Mouse (Mus musculus): ENCODE measurements around the gene Zfp300. TPM values are rescaled to one million over a fixed set of nuclear protein-coding genes. Genes with fewer than 3 reads are reported as not detected.
A peak's percentile ranks its signal among the peaks of the same experiment; 100 is the strongest.

The Zfp300 gene
- polyA plus RNA-seq (2016; fragmentation: Nextera tagmentation; extraction: Ambion mirVana): 3.2 and 4.1 TPM in 2 replicates

DNA sequence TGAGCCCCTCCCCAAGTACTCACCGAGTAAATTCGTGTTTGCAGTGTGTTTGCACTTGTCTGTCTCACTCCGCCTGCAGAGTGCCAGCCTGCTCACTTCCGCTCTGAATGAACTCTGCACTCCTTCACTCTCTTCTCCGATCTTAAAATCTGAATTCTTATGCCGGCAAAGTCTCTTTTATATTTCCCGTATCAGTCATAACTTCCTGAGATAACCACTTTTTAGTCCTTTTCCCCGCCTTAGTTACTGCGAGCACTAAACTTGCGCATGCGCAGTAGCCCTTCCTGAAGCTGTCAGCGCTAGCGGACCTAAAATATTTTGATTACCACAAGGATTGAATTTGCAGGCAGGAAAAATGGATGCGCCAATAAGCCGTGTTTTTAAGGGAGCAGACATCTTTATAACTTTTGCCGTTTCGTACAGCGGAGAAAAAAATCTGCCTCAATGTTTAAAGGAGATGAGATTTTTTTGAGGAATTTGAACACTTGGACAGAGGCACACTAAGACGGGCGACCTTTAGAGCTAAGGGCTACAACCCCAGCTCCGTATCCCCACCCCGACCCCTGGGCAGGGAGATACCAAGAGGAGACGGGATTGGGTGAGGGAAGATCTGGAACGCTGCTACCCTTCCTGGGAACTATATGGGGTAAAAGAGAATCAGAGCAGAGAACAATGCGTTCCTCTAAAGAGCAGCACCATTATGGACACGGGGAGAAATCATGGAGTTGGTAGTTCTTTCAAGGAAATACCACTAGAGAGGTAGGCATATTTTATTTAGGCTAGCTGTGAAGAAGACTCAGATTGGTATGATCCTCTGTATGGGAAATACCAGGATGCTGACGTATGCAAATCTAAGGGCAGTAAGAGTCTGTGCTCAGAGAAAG, at the start of gene Zfp300:
TSS of gene Zfp300 (minus strand) at position 545 of the 884 bp plus-strand sequence.
- ATAC-seq (ENCODE audit: low FRiP score): peak; percentile 96
- peak within 1 kb of the TSS; percentile 46 for H3K4me2 ChIP-seq (replicated peaks)
- H3K9ac ChIP-seq: peak within 1 kb of the TSS; percentile 47
- no peaks in the 10 kb centered on the region for H3K4me1 ChIP-seq
- 23% methylated on average over 27 of the region's 27 CpGs for WGBS
- peak within 1 kb of the TSS; percentile 38 for H3K4me3 ChIP-seq
- peak within 1 kb of the TSS; percentile 77 for H3K27ac ChIP-seq
- no peaks in the 10 kb centered on the region for H3K9me3 ChIP-seq (replicated peaks)
- no peaks in the 10 kb centered on the region for H3K36me3 ChIP-seq
- no peaks in the 10 kb centered on the region for H3K27me3 ChIP-seq

- H3K27me3 ChIP-seq: no peaks in the 10 kb centered on the region
- H3K9me3 ChIP-seq (replicated peaks): no peaks in the 10 kb centered on the region
- no peak within 1 kb of the TSS for H3K9ac ChIP-seq
- H3K36me3 ChIP-seq: no peaks in the 10 kb centered on the region
- no peak within 1 kb of the TSS for H3K4me3 ChIP-seq
- no peak within 1 kb of the TSS for H3K4me2 ChIP-seq (replicated peaks)
- no peak within 1 kb of the TSS for H3K27ac ChIP-seq
- WGBS: 77% methylated on average over 4 of the region's 4 CpGs
- ATAC-seq (ENCODE audit: low FRiP score): no peak
- no peaks in the 10 kb centered on the region for H3K4me1 ChIP-seq
These were observed 26.2 kb upstream of the Zfp300 start, which contains the start of gene Ssxa1 for GRCm38 (mm10) chrX:21115520-21115919. Gene Ssxa1, plus strand, starts transcription at chrX:21115820.

DNA sequence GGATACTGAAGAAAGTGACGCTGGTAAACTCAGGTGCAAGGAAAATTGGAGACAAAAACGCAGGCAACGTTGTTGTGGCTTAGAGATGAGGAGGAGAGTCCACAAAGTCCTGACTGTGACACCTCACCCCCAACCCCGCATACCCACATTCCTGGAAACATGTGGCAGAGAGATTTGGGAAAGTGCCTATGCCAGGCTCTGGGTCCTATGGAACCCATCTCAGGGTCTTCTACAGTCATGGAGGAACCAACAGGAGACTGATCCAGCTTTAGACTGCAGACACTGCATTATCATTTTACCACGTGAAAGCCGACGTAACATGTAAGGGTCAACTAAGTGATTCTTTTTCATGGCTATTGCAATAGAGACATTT, 526 bp upstream of the Zfp300 start:
- Histone ChIP-seq H3K27me3 (no peaks in the 10 kb centered on the region), H3K4me2 (replicated peaks) (peak overlapping the region; percentile 46), H3K36me3 (no peaks in the 10 kb centered on the region), H3K9ac (peak overlapping the region; percentile 47; the same call in 1 of the 2 replicates), H3K4me1 (no peaks in the 10 kb centered on the region), H3K4me3 (peak overlapping the region; percentile 38), H3K27ac (peak overlapping the region; percentile 77), H3K9me3 (replicated peaks) (no peaks in the 10 kb centered on the region)
- 50% methylated on average over 7 of the region's 7 CpGs for WGBS
- ATAC-seq (ENCODE audit: low FRiP score): peak; percentile 49; the same call in 1 of the 2 replicates

DNA sequence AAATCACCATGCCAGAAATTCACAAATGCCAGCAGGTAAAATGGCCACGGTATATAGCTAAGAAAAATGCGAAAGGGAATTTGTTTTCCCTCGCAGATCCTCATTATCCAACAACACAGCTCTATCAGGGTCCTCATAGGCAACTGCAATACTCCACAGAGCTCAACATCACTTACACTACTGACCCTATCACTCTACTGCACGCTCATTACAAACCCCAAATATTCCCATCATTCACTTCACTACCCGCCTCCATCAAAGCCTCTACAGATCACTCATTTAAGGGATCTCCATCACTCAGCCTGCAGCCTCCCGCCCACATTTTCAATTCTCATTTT, 713 bp downstream of the Zfp300 start:
- Histone ChIP-seq H3K4me2 (replicated peaks) (peak overlapping the region; percentile 46), H3K9me3 (replicated peaks) (no peaks in the 10 kb centered on the region), H3K9ac (0 out of 2 replicates have a peak overlapping the region, but pooled peaks have one; percentile 39), H3K36me3 (0 out of 2 replicates have a peak, but pooled peaks cover 2% of the 10 kb centered on the region), H3K4me1 (no peaks in the 10 kb centered on the region), H3K27me3 (no peaks in the 10 kb centered on the region), H3K27ac (peak overlapping the region; percentile 77; the same call in 1 of the 2 replicates), H3K4me3 (peak overlapping the region; percentile 38)
- WGBS: 46% methylated on average over 6 of the region's 6 CpGs
- ATAC-seq (ENCODE audit: low FRiP score): peak; percentile 62

DNA sequence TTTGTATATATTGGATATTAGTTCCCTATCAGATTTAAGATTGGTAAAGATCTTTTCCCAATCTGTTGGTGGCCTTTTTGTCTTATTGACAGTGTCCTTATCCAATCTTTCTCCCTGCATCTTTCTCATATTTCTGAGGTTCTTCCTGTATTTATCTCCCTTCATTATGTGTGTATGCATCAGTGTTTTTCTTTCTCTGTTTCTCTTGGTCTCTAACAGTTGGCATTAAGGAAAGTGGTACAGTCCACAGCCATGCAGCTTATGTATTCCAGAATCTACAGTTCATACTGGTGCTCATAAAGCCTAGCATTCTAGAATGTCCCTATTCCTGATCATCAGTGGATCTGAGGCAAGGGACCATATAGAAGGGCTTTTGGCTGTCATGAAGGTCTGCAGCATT, 21.2 kb downstream of the Zfp300 start, which contains the start of gene Spaca5:
TSS of gene Spaca5 (plus strand) at position 301 of the 400 bp plus-strand sequence.
- no peak within 1 kb of the TSS for H3K4me3 ChIP-seq
- H3K27me3 ChIP-seq: no peaks in the 10 kb centered on the region
- H3K4me2 ChIP-seq (replicated peaks): no peak within 1 kb of the TSS
- no peaks in the 10 kb centered on the region for H3K9me3 ChIP-seq (replicated peaks)
- H3K27ac ChIP-seq: no peak within 1 kb of the TSS
- no peaks in the 10 kb centered on the region for H3K36me3 ChIP-seq
- no peak for ATAC-seq (ENCODE audit: low FRiP score)
- no peak within 1 kb of the TSS for H3K9ac ChIP-seq
- H3K4me1 ChIP-seq: no peaks in the 10 kb centered on the region

GRCm38 (mm10) chrX:21062544-21062890, 26.8 kb downstream of the Zfp300 start:
- Histone ChIP-seq H3K9me3 (replicated peaks) (no peaks in the 10 kb centered on the region), H3K9ac (no peak overlapping the region), H3K4me2 (replicated peaks) (peak overlapping the region; percentile 41), H3K36me3 (no peaks in the 10 kb centered on the region), H3K27ac (no peak overlapping the region), H3K4me1 (no peaks in the 10 kb centered on the region), H3K4me3 (peak overlapping the region; percentile 44; the same call in 1 of the 2 replicates), H3K27me3 (no peaks in the 10 kb centered on the region)
- 71% methylated on average over 3 of the region's 3 CpGs for WGBS
- ATAC-seq (ENCODE audit: low FRiP score): 0 out of 2 replicates have a peak, but pooled peaks have one; percentile 33

DNA sequence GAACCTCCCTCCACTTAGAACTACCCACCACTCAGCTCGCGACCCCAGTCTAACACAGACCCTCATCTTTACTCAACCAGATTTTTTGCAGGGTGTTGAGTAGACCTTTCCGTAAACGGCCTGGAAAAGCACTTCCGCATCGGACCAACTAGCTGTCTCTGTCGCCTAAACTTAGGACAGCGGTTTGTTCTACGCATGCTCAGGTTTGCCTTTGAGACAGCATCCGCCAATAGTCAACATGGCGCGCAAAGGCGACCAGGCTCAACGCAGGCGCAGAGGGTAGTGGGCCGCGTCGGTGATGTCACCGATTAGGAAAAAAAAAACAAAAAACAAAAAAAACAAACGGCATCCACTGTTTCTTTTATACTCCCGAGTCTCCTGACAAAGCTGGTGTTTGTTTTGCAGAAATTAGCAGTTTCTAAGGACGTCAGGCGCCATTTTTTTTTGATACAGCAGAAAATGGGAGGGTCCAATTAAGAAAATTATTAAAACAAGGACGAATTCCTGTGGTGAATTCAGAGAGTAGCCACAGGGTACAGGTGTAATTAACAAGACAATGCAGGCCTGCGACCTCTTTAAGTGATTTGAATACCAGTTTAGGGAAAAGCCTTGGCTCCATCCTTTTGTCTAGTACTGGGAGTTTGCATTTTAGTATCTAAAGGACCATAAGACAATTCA, 27.3 kb downstream of the Zfp300 start, which contains the start of gene Zfp182:
TSS of gene Zfp182 (minus strand) at position 451 of the 678 bp plus-strand sequence.
- WGBS: 22% methylated on average over 25 of the region's 25 CpGs
- ATAC-seq (ENCODE audit: low FRiP score): peak; percentile 97
- Histone ChIP-seq H3K27me3 (no peaks in the 10 kb centered on the region), H3K9me3 (replicated peaks) (no peaks in the 10 kb centered on the region), H3K4me2 (replicated peaks) (peak within 1 kb of the TSS; percentile 50), H3K27ac (no peak within 1 kb of the TSS), H3K4me1 (no peaks in the 10 kb centered on the region), H3K9ac (peak within 1 kb of the TSS; percentile 57; the same call in 1 of the 2 replicates), H3K36me3 (no peaks in the 10 kb centered on the region), H3K4me3 (peak within 1 kb of the TSS; percentile 44)

GRCm38 (mm10) chrX:21061460-21061859, 27.9 kb downstream of the Zfp300 start:
- H3K27me3 ChIP-seq: no peaks in the 10 kb centered on the region
- H3K9me3 ChIP-seq (replicated peaks): no peaks in the 10 kb centered on the region
- no peaks in the 10 kb centered on the region for H3K4me1 ChIP-seq
- H3K36me3 ChIP-seq: no peaks in the 10 kb centered on the region
- peak overlapping the region; percentile 57; the same call in 1 of the 2 replicates for H3K9ac ChIP-seq
- peak overlapping the region; percentile 44 for H3K4me3 ChIP-seq
- H3K27ac ChIP-seq: no peak overlapping the region
- WGBS: 31% methylated on average over 9 of the region's 9 CpGs
- peak overlapping the region; percentile 50 for H3K4me2 ChIP-seq (replicated peaks)
- peak; percentile 66; the same call in 1 of the 2 replicates for ATAC-seq (ENCODE audit: low FRiP score)

Other genes starting within 250 kb of the Zfp300 start
- 8.8 and 10.7 TPM in 2 replicates for gene Timp1, start 219.4 kb downstream of the Zfp300 start, polyA plus RNA-seq (2016; fragmentation: Nextera tagmentation; extraction: Ambion mirVana)
- 22.5 and 29.4 TPM in 2 replicates for gene Syn1, start 168.5 kb downstream of the Zfp300 start, polyA plus RNA-seq (2016; fragmentation: Nextera tagmentation; extraction: Ambion mirVana)
- gene Cfp, start 158.0 kb downstream of the Zfp300 start, polyA plus RNA-seq (2016; fragmentation: Nextera tagmentation; extraction: Ambion mirVana): 3.7 and 5.1 TPM in 2 replicates
- 18.5 and 18.7 TPM in 2 replicates for gene Elk1, start 138.9 kb downstream of the Zfp300 start, polyA plus RNA-seq (2016; fragmentation: Nextera tagmentation; extraction: Ambion mirVana)
- gene Uxt, start 127.5 kb downstream of the Zfp300 start, polyA plus RNA-seq (2016; fragmentation: Nextera tagmentation; extraction: Ambion mirVana): 43.9 and 49.7 TPM in 2 replicates
- gene Zfp182, start 27.2 kb downstream of the Zfp300 start, polyA plus RNA-seq (2016; fragmentation: Nextera tagmentation; extraction: Ambion mirVana): 9.5 and 10.2 TPM in 2 replicates
- not detected in 2 replicates for gene Spaca5, start 21.1 kb downstream of the Zfp300 start, polyA plus RNA-seq (2016; fragmentation: Nextera tagmentation; extraction: Ambion mirVana)
- not detected in 2 replicates for gene Ssxa1, start 26.3 kb upstream of the Zfp300 start, polyA plus RNA-seq (2016; fragmentation: Nextera tagmentation; extraction: Ambion mirVana)
- not detected in 2 replicates for gene Gm21876, start 86.1 kb upstream of the Zfp300 start, polyA plus RNA-seq (2016; fragmentation: Nextera tagmentation; extraction: Ambion mirVana)